Mouse (Mus musculus) ES-E14 (cell line): ENCODE results near the gene Cdh13. TPM values are rescaled to one million over a fixed set of nuclear protein-coding genes. Genes with fewer than 3 reads are reported as not detected.
"Not testable (repeated sequence)": the region's sequence is repeated elsewhere in the genome, so short reads cannot be mapped to it uniquely, and the experiment has no call there.

Experiments used
- DNase-seq: peaks from one replicate; pipeline ENCODE4 v3.0.0-alpha.2; 2013; ENCODE audit warnings: low read depth, low spot score
- H3K27ac ChIP-seq: 2 replicates; pipeline ENCODE4 v1.5.1; 2012; ENCODE audit warnings: low read depth, mild to moderate bottlenecking, low read length, moderate library complexity, mixed read lengths; ENCODE audit not compliant: poor library complexity, insufficient read depth, severe bottlenecking
- H3K36me3 ChIP-seq: 2 replicates; pipeline ENCODE4 v1.6.1; 2012; ENCODE audit warnings: mild to moderate bottlenecking, low read length, moderate library complexity, mixed read lengths; ENCODE audit not compliant: control insufficient read depth, poor library complexity, insufficient read depth, severe bottlenecking
- H3K4me1 ChIP-seq, 2 experiments: fragments of 150-350 bp in 1 of 2; sonication (generic) in 1 of 2; 2 replicates each; pipeline ENCODE4 v1.6.1; 2012; ENCODE audit warnings: low read length in 2 of 2, mild to moderate bottlenecking in 1 of 2, mixed read lengths in 1 of 2; ENCODE audit not compliant: control insufficient read depth in 2 of 2, insufficient read depth in 2 of 2, poor library complexity in 1 of 2
- H3K4me3 ChIP-seq, 2 experiments: fragments of 150-350 bp in 1 of 2; sonication (generic) in 1 of 2; 2 replicates each; pipeline ENCODE4 v1.5.1; 2012; ENCODE audit warnings: low read length in 2 of 2, low read depth in 1 of 2, mild to moderate bottlenecking in 1 of 2, mixed read lengths in 1 of 2; ENCODE audit not compliant: insufficient read depth in 1 of 2, poor library complexity in 1 of 2, severe bottlenecking in 1 of 2
- H3K9ac ChIP-seq: 2 replicates; pipeline ENCODE4 v1.6.1; 2012; ENCODE audit warnings: low read depth, mild to moderate bottlenecking, low read length, mixed read lengths; ENCODE audit not compliant: poor library complexity, insufficient read depth, severe bottlenecking
- H3K9me3 ChIP-seq: fragments of 150-350 bp; sonication (generic); 2 replicates; pipeline ENCODE4 v1.6.1; 2012; ENCODE audit warnings: low read depth, mild to moderate bottlenecking, low read length; ENCODE audit not compliant: control insufficient read depth, insufficient read depth
- CHD2 ChIP-seq: IDR thresholded peaks from 2 replicates; pipeline ENCODE4 v1.6.1; 2014; ENCODE audit warnings: mild to moderate bottlenecking, low read depth, low read length, inconsistent platforms
- HCFC1 ChIP-seq: IDR thresholded peaks from 2 replicates; pipeline ENCODE4 v1.6.1; 2012; ENCODE audit warnings: low read length, inconsistent platforms, borderline replicate concordance; ENCODE audit not compliant: insufficient read depth
- MAFK ChIP-seq: IDR thresholded peaks from 2 replicates; pipeline ENCODE4 v1.6.1; 2014; ENCODE audit warnings: mild to moderate bottlenecking, low read depth, low read length, inconsistent platforms; ENCODE audit not compliant: insufficient read depth
- ZC3H11A ChIP-seq: IDR thresholded peaks from 2 replicates; pipeline ENCODE4 v1.6.1; 2012; ENCODE audit warnings: low read depth, mild to moderate bottlenecking, inconsistent platforms, low read length, borderline replicate concordance
- ZNF384 ChIP-seq: IDR thresholded peaks from 2 replicates; pipeline ENCODE4 v1.6.1; 2012; ENCODE audit warnings: low read depth, low read length, inconsistent platforms
- in situ Hi-C, 2 experiments: fragments of 600-800 bp; cut with MboI; formaldehyde crosslinking; loops; one replicate each; pipeline ENCODE4 v1.15.1; 2025; ENCODE audit warnings: low sequenced_read_pairs in 2 of 2, inconsistent platforms in 1 of 2; ENCODE audit not compliant: unreplicated experiment in 2 of 2
- total RNA-seq: library from RNA; depleted of rRNA; stranded (reverse); fragments of 300-350 nt; gene quantifications from 2 replicates; pipeline ENCODE4 v1.2.3, GENCODE M21; 2012

Gene Cdh13
- total RNA-seq, 1 experiment, result 1.3 TPM

DNA sequence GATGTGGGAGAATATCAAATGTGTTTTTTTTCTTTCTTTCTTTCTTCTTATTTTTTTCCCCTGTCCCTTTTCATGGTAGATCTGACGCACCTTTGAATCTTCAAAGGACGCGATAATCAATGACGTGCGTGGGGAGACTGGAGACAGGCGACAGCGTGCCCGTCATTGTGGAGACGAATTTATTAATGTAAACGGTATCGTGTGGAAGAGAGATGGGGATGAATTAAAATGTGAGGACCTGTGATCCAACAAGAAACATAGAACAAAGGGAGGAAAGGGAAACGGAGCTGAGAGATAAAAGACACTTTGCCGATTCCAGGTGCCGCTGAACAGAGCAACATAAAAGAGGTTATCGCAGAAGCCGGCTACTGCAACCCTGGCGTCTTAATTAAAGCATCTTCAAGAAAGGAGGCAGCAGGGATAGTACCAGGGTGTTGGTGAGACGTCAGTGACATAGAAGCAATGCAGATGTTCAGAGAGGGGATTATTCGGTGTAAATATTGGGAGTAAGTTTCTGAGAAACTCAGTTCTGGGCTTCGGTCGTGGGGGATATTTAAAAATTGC, 464.6 kb downstream of the Cdh13 start:
- H3K4me1 ChIP-seq, result no peaks in the 10 kb centered on the region
- in situ Hi-C loops, result no loop called here
- DNase-seq, result no peak
- no peaks in the 10 kb centered on the region for H3K36me3 ChIP-seq
- H3K9me3 ChIP-seq, result no peaks in the 10 kb centered on the region
- H3K27ac ChIP-seq, result no peak overlapping the region
- no peak overlapping the region for H3K4me3 ChIP-seq
- TF ChIP-seq ZC3H11A, result no peak
- no peak for TF ChIP-seq CHD2
- no peak for TF ChIP-seq HCFC1
- TF ChIP-seq MAFK, result no peak
- TF ChIP-seq ZNF384, result no peak
- no peak overlapping the region for H3K9ac ChIP-seq

DNA sequence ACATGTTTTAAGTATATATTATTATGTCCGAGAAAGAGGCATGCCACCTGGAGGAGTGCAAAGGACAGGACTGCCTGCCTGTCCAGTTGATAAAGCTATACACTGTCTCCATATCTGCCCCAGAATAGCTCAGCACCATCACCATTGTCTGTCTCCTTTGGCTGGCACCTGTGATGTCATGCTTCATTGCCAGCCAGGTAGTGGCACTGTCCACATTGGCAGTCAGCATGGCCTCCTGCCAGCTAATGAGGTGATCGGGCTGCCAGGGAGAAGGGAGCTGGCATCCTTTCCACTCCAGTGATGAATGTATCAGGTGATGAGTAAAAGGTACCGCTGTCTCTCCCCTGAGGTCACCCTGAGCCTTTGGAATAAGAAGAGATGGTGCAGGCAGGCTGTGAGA, 465.7 kb downstream of the Cdh13 start:
- H3K4me1 ChIP-seq, result no peaks in the 10 kb centered on the region
- DNase-seq, result no peak
- H3K9ac ChIP-seq, result no peak overlapping the region
- in situ Hi-C loops, result no loop called here
- H3K27ac ChIP-seq, result no peak overlapping the region
- no peak overlapping the region for H3K4me3 ChIP-seq
- no peaks in the 10 kb centered on the region for H3K9me3 ChIP-seq
- TF ChIP-seq HCFC1 (no peak), CHD2 (no peak), ZC3H11A (no peak), MAFK (no peak), ZNF384 (no peak)
- no peaks in the 10 kb centered on the region for H3K36me3 ChIP-seq

DNA sequence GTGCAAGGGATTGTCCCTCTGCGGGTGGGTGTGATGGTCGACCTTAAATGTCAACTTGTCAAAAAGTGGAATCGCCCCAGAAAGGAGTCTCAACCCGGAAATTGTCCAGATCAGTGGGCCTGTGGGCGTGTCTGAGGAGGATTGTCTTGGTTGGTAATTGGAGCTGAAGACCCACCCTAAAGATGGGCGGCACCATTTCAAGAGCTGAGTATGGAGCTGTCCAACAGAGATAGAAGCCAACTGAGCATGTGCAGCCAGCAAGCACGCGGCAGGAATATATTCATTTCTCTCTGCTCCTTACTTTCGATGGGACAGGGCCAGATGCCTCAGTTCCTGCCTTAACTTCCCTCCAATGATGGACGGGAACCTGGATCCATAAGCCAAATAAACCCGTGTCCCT, 466.3 kb downstream of the Cdh13 start:
- Histone ChIP-seq H3K4me1 (no peaks in the 10 kb centered on the region), H3K36me3 (no peaks in the 10 kb centered on the region), H3K27ac (no peak overlapping the region), H3K4me3 (no peak overlapping the region), H3K9ac (no peak overlapping the region), H3K9me3 (no peaks in the 10 kb centered on the region)
- no peak for TF ChIP-seq HCFC1
- TF ChIP-seq MAFK, result no peak
- no peak for TF ChIP-seq ZNF384
- no peak for TF ChIP-seq ZC3H11A
- no peak for TF ChIP-seq CHD2
- in situ Hi-C loops, result no loop called here
- peak; percentile 31 for DNase-seq

DNA sequence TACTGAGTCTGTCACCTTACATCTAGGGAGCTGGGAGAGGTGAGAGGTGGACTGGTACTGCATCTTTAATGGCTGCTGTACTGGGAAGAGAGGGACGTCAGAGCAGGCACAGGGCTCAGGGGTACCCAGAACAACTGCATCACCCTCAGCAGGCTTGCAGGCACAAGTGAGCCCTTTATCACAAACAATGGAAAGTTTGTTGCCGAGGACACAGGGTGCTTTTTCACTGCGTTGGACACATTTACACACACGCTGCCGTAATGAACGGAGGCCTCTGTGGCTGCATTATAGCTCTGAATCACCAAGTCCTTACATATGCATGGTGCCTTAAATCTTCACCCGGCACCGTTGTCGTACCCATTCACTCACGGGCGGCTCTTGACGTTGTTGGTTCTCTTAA, 470.2 kb downstream of the Cdh13 start:
- TF ChIP-seq MAFK (no peak), HCFC1 (no peak), CHD2 (no peak), ZC3H11A (no peak), ZNF384 (no peak)
- no peak overlapping the region for H3K9ac ChIP-seq
- in situ Hi-C loops, result no loop called here

DNA sequence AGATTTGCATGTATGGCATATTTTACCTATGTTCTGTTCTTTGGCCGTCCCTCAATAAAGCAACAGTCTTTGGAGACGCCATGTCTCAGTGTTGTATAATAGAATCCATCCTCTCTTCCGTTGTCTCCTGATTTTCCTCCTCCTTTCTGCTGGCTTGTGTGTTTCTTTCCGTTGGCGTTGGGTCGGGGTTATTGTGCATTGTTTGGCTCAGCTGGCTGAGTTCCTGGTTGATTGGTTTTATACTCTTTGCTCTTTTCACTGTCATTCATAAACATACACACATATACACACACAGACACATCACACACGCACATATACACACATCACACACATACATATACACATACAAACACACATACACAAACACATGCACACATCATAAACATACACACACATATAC, 470.6 kb downstream of the Cdh13 start:
- in situ Hi-C loops, result no loop called here
- TF ChIP-seq CHD2 (no peak), ZC3H11A (no peak), MAFK (no peak), HCFC1 (no peak), ZNF384 (no peak)
- no peak overlapping the region for H3K9ac ChIP-seq
- H3K4me3 ChIP-seq, result no peak overlapping the region
- H3K4me1 ChIP-seq, result no peaks in the 10 kb centered on the region
- no peaks in the 10 kb centered on the region for H3K36me3 ChIP-seq
- no peak for DNase-seq
- H3K27ac ChIP-seq, result no peak overlapping the region
- H3K9me3 ChIP-seq, result no peaks in the 10 kb centered on the region

More for the DNA sequence above, 470.2 kb downstream of the Cdh13 start:
- H3K9me3 ChIP-seq, result no peaks in the 10 kb centered on the region
- DNase-seq, result no peak
- no peak overlapping the region for H3K4me3 ChIP-seq
- H3K27ac ChIP-seq, result no peak overlapping the region
- no peaks in the 10 kb centered on the region for H3K4me1 ChIP-seq
- H3K36me3 ChIP-seq, result no peaks in the 10 kb centered on the region

DNA sequence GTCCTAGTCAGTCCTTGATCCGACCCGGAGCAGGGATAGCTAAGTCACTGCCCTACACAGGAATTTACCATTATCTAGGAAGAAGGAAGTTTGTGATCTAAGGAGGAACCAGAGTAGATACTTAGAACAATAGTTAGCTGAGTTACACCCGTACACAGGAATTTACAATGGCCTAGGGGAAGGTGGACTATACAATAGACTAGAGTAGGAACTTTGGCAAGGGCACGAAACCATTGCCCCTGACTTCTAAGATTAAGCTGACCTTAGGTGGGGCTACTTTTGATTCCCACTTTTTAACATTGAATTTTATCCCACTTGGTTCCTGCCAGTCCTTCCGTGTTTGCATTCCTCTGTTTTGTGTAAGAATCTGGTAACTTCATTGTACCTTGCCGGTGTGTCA, 494.0 kb downstream of the Cdh13 start:
- H3K4me3 ChIP-seq, result not testable (repeated sequence)

More for the DNA sequence above, 494.0 kb downstream of the Cdh13 start:
- H3K4me1 ChIP-seq, H3K27ac ChIP-seq, H3K9me3 ChIP-seq, H3K9ac ChIP-seq, in situ Hi-C loops, DNase-seq, H3K36me3 ChIP-seq: not testable (repeated sequence)
